Mouse (Mus musculus) thymus, postnatal 0 days (tissue): Measurements from ENCODE around the gene Eef1akmt1. TPM values are rescaled to one million over a fixed set of nuclear protein-coding genes. Genes with fewer than 3 reads are reported as not detected.

Experiments
- DNase-seq: peaks from one replicate; pipeline ENCODE4 v3.0.0-alpha.2; 2015; ENCODE audit warnings: low spot score
- polyA plus RNA-seq: library from polyadenylated mRNA; unstranded; fragments of >200 nt; fragmentation: Nextera tagmentation; extraction: Ambion mirVana; gene quantifications from 2 replicates; pipeline ENCODE4 v1.2.1, GENCODE M21; 2015

Eef1akmt1 gene
- polyA plus RNA-seq, 1 experiment from 2014 or later: 100 TPM

DNA sequence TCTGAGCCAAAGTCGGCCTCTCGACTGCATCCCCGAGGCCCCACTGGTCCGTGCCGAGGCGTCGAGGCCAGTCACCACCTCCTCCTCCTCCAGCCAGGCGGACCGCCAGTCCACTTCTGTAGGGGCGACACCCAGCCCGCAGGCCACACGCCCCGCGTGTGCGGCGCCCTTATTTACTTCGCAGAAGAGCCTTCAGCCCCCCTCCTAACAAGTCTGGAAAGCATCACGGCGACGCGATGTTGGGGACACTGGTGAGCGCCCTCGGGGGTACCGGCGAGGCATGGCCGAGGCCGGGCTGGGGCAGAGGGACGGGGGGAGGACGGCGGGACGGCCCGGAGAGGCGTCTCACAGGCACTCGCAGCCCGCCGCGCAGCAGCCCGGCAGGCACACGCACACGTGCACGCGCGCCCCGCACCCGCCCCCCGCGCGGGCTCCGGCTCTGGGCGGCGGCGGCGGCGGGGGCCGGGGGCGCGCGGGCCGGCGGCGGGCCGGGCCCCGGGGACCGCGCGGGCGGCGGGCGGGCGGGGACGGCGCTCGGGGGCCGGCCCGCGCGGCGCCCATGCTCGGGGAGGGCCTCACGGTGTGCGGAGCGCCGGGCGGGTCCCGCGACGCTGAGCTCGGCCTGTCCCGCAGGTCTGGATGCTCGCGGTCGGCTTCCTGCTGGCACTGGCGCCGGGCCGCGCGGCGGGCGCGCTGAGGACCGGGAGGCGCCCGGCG lies 46.6 kb downstream of the Eef1akmt1 start, which contains the start of gene Il17d:
Gene Il17d, plus strand, starts transcription at position 107 of the 717 bp plus-strand sequence.
- peak; percentile 12 for DNase-seq

DNA sequence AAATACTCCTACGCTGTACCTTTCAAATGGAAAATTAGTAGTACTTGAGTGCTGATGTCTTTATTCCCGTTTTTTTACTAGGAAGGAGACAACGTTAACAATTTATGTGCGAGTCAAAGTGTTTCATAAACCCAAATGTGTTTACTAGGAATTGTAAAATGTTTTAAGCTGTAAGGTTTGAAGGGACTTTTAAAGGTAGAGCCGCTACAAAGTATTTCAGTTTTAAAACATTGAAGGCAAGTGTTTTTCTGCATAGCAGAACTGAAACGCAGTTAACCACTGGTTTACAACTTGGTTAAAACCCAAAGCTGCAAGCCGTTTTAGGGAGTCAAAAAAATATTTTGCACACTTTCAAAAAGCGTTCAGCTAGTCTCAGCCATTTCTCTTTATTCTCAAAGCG lies 47.6 kb downstream of the Eef1akmt1 start:
- DNase-seq: no peak

DNA sequence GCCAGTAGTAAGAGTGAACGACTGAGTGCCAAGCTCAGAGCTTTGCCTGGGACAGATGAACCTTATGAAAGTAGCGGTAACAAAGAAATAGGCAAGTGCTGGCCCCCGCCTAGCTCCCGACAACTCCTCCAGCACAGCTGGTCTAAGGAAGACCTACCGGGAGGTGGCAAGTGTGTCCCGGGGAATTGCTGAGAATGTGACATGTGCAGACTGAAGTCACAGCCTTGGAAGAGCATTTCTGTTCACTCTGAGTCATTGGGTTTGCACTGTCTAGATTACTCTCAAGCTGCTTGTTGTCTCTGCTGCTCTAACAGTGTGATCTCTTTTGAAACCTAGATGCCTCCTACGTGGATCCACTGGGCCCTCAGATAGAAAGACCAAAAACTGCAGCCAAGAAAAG lies 54.4 kb downstream of the Eef1akmt1 start:
- no peak for DNase-seq

DNA sequence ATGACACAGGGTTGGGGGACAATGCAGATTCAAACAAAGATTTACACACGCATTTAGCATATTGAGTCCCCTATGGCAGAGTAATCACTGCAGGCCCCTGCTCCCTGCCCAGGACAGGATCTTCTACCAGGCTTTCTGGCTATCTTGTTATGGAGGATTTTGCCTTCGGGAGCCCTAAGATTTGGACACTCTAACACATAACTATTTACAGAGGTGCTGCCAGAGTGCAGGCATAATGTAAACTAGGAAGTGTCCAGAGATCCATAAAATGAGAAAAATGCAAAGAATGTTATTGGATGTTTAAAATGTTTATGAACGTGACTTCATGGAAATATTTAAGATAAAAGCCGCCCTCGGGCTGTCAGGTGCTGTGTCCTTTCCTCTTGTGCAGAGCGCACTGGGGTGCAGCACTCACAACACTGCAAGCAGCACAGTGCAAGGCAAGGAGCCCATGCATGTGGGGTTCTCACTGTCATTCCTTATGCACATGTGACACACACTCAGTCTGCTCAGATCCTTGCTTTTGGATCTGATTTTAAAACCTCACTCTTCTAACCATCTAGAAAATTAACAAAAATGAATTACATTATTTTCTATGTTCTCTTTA lies 56.2 kb downstream of the Eef1akmt1 start:
- no peak for DNase-seq

DNA sequence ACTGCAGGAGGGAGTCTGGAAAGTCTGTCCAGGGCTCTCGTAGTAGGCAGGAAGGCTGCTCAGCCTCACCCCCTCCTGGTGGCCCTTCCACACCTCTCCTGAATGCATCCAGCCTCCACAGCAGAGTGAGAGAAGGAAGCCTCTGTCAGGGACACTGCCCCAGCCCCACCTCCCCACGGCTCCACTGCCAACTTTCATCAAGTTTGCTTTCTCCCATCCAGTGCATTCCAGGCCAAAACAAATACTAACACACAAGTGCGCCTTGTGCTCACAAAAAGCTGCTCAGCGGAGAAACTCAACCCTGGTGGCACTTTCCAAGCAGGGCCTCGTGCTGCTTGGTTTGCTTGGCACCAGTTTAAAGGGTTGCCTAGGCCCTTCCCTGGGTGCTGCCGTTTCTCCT lies 61.9 kb downstream of the Eef1akmt1 start:
- DNase-seq: no peak

DNA sequence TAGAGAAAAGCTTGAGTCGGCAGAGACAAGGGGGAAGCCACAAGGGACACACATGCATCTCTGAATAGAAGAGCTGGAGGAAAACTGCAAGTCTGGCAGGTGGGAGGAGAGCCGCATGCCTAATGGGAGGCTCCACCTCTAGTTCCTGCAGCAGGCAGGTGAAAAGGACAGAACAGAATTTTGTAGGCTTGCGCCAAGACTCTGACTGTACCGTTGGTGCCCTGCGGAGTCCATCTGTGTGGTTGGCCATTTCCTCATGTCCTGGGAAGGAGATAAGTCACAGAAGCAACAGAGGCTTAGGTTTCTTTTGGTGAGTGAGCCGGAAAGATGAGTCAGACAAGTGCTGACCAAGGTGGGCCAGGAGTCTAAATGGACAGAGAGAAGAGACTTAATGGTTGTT lies 67.7 kb downstream of the Eef1akmt1 start:
- DNase-seq: no peak

Other genes starting within 250 kb of the Eef1akmt1 start
- 43.2 and 43.8 TPM in 2 replicates for gene Cryl1, start 173.1 kb downstream of the Eef1akmt1 start, polyA plus RNA-seq
- gene Ift88, start 147.6 kb downstream of the Eef1akmt1 start, polyA plus RNA-seq: 9.9 and 11.0 TPM in 2 replicates
- 1.2 and 1.4 TPM in 2 replicates for gene Il17d, start 46.8 kb downstream of the Eef1akmt1 start, polyA plus RNA-seq
- gene Xpo4, start 93.8 kb upstream of the Eef1akmt1 start, polyA plus RNA-seq: 14.0 and 19.6 TPM in 2 replicates
- gene Gm49361, start 174.5 kb upstream of the Eef1akmt1 start, polyA plus RNA-seq: not detected in 2 replicates
- 4.7 and 4.9 TPM in 2 replicates for gene Lats2, start 186.8 kb upstream of the Eef1akmt1 start, polyA plus RNA-seq
- 18.5 and 18.7 TPM in 2 replicates for gene Sap18, start 226.6 kb upstream of the Eef1akmt1 start, polyA plus RNA-seq